Mouse (Mus musculus) thymus, adult 2 months (tissue): ENCODE results near the gene Kcnc3. TPM values are rescaled to one million over a fixed set of nuclear protein-coding genes. Genes with fewer than 3 reads are reported as not detected.

ENCODE experiments used
- DNase-seq: peaks from one replicate; pipeline ENCODE4 v3.0.0; 2021
- H3K27ac ChIP-seq: fragments of 200-500 bp; 2 replicates; pipeline ENCODE4 v1.5.1; 2012; ENCODE audit warnings: low read length, control low read depth; ENCODE audit not compliant: control insufficient read depth, insufficient read depth
- H3K27me3 ChIP-seq: fragments of 200-500 bp; 2 replicates; pipeline ENCODE4 v1.6.1; 2012; ENCODE audit warnings: mild to moderate bottlenecking, low read length, moderate library complexity, mixed read lengths; ENCODE audit not compliant: control insufficient read depth, insufficient read depth
- H3K36me3 ChIP-seq: fragments of 200-500 bp; 2 replicates; pipeline ENCODE4 v1.6.1; 2012; ENCODE audit warnings: mild to moderate bottlenecking, low read length, moderate library complexity; ENCODE audit not compliant: control insufficient read depth, insufficient read depth
- H3K4me1 ChIP-seq: fragments of 200-500 bp; replicated peaks from 2 replicates; pipeline ENCODE4 v1.6.1; 2012; ENCODE audit warnings: low read length; ENCODE audit not compliant: control insufficient read depth, insufficient read depth
- H3K4me3 ChIP-seq: fragments of 200-500 bp; 2 replicates; pipeline ENCODE4 v1.5.1; 2012; ENCODE audit warnings: mild to moderate bottlenecking, low read length, control low read depth, moderate library complexity; ENCODE audit not compliant: control insufficient read depth, insufficient read depth
- CTCF ChIP-seq: fragments of 200-500 bp; IDR thresholded peaks from 2 replicates; pipeline ENCODE4 v1.5.1; 2012; ENCODE audit warnings: mild to moderate bottlenecking, control low read depth, low read length, moderate library complexity, borderline replicate concordance; ENCODE audit not compliant: control insufficient read depth, poor library complexity, insufficient read depth; ENCODE audit errors: extremely low read depth
- POLR2A ChIP-seq: fragments of 200-500 bp; IDR thresholded peaks from 2 replicates; pipeline ENCODE4 v1.6.1; 2012; ENCODE audit warnings: mild to moderate bottlenecking, low read length, control low read depth, moderate library complexity; ENCODE audit not compliant: control insufficient read depth, poor library complexity, insufficient read depth; ENCODE audit errors: extremely low read depth
- WGBS: fragments of 180-500 bp; shearing (Covaris S2); methylation state at CpG from one replicate; pipeline ENCODE4 v1.1.7; 2018; 5-methylcytosine and 5-hydroxymethylcytosine counted together
- polyA plus RNA-seq: library from polyadenylated mRNA; depleted of rRNA; stranded (reverse); fragments of >200 nt; gene quantifications from 2 replicates; pipeline ENCODE4 v1.2.3, GENCODE M21; 2012

Gene Kcnc3
- polyA plus RNA-seq, 1 experiment: 1.0 TPM

DNA sequence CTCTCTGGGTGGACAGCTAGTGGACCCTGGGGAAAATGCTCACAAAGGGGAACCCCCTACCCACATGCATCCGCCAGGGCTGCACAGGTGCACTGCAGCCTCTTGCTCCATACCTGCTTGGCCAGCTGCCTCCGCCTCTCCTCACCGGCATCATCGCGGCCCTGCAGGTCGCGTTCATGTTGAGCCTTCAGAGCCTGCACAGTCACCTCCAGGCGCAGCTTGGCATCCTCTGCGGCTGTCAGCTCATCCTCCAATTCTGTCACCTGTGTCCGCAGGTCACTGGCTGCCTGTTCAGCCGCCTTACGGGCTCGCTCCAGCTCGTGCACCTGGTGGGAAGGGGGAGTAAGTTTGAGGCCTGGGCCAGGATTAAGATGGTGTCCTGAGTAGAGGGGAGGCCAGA is 25.5 kb downstream of the Kcnc3 start:
- H3K27ac ChIP-seq: no peak overlapping the region
- no peak for DNase-seq
- H3K4me1 ChIP-seq: no peaks in the 10 kb centered on the region
- H3K4me3 ChIP-seq: no peak overlapping the region
- TF ChIP-seq CTCF (no peak), POLR2A (no peak)
- WGBS: 80% methylated on average over 14 of the region's 14 CpGs
- H3K27me3 ChIP-seq: peaks cover 2% of the 10 kb centered on the region; the same call in 1 of the 2 replicates
- no peaks in the 10 kb centered on the region for H3K36me3 ChIP-seq

DNA sequence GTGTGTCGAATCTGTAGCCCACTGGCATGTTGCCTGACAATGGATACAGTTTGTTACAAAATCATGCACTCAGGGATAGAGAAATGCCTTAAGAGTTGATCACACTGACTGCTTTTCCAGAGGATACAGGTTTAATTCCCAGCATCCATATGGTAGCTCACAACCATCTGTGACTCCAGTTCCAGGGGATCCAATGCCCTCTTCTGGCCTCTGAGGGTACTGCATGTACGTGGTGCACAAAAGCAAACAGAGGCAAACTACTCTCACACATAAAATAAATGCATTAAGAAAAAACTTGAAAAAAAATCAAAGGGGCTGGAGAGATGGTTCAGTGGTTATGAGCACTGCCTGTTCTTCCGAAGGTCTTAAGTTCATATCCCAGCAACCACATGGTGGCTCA is 26.6 kb downstream of the Kcnc3 start:
- H3K27me3 ChIP-seq: peaks cover 2% of the 10 kb centered on the region; the same call in 1 of the 2 replicates
- no peak for TF ChIP-seq CTCF
- TF ChIP-seq POLR2A: no peak
- no peak for DNase-seq
- no peaks in the 10 kb centered on the region for H3K36me3 ChIP-seq
- WGBS: 71% methylated on average over 3 of the region's 3 CpGs
- H3K4me1 ChIP-seq: no peaks in the 10 kb centered on the region
- no peak overlapping the region for H3K27ac ChIP-seq
- no peak overlapping the region for H3K4me3 ChIP-seq

DNA sequence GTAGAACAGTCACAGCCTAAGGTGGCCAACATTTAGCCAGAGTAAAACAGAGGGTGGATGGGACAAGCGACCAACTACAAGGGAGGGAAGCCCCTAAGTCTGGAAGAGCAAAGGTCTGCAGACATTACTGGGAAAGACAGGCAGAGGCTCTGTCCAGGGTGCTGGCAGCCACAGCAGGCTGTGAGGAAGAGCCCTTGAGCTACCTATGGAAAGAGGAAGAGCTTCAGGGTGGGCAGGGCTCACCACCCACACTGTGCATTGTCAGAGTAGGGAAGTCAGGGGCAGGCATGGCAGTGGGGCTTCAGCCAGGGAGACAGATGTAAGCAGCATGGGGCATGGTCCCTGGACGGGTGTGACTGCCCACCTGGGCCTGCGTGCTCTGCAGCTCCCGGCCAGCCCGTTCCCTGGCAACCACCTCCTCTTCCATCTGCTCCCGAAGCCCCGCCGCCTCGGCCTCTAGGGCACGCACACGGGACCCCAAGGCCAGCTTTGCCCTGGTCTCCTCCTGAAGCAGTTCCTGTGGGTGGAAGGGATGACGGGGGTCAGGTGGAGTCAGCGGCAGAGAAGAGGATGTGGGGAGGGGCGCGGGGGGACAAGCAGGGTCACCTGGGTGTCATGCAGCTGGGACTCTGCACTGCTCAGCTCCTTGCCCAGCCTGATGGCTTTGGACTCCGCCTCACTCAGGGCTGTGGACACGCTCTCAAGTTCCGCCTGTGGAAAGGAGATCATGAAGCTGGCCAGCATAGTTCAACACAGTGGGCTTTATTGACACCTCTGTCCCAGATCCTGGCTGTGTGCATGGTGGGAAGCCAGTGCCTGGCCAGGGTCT is 33.5 kb downstream of the Kcnc3 start:
- H3K4me1 ChIP-seq: no peaks in the 10 kb centered on the region
- H3K4me3 ChIP-seq: no peak overlapping the region
- no peak overlapping the region for H3K27ac ChIP-seq
- WGBS: 50% methylated on average over 18 of the region's 18 CpGs
- TF ChIP-seq CTCF (no peak), POLR2A (no peak)
- DNase-seq: no peak
- H3K27me3 ChIP-seq: no peaks in the 10 kb centered on the region
- H3K36me3 ChIP-seq: no peaks in the 10 kb centered on the region

DNA sequence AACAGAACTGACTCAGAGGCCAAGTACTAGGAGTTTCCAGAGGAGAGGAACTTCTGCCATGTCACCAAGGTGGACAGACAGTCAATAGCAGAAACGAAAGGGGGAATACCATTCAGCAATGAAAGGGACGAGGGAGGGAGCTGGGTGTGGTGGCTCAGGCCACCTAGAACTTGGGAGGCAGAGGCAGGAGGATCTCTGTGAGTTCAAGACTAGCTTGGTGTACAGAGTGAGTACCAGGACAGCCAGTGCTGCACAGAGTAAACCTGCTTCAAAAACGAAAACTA is 34.0 kb downstream of the Kcnc3 start:
- WGBS: 80% methylated on average over 3 of the region's 3 CpGs
- H3K4me3 ChIP-seq: no peak overlapping the region
- H3K27me3 ChIP-seq: no peaks in the 10 kb centered on the region
- no peaks in the 10 kb centered on the region for H3K36me3 ChIP-seq
- H3K27ac ChIP-seq: no peak overlapping the region
- DNase-seq: no peak
- no peak for TF ChIP-seq CTCF
- TF ChIP-seq POLR2A: no peak
- H3K4me1 ChIP-seq: no peaks in the 10 kb centered on the region

- Histone ChIP-seq H3K4me1 (no peaks in the 10 kb centered on the region), H3K27me3 (no peaks in the 10 kb centered on the region), H3K27ac (no peak overlapping the region), H3K36me3 (no peaks in the 10 kb centered on the region), H3K4me3 (no peak overlapping the region)
- no peak for TF ChIP-seq POLR2A
- no peak for TF ChIP-seq CTCF
- DNase-seq: no peak
- 70% methylated on average over 14 of the region's 14 CpGs for WGBS
Measured at GRCm38 (mm10) chr7:44624828-44625227, 34.4 kb downstream of the Kcnc3 start.

GRCm38 (mm10) chr7:44625241-44626067 is 35.0 kb downstream of the Kcnc3 start:
- TF ChIP-seq POLR2A: no peak
- no peak for TF ChIP-seq CTCF
- H3K27me3 ChIP-seq: no peaks in the 10 kb centered on the region
- H3K4me3 ChIP-seq: no peak overlapping the region
- no peaks in the 10 kb centered on the region for H3K36me3 ChIP-seq
- whole genome bisulfite sequencing: 88% methylated on average over 13 of the region's 13 CpGs
- H3K27ac ChIP-seq: no peak overlapping the region
- DNase-seq: no peak
- H3K4me1 ChIP-seq: no peaks in the 10 kb centered on the region
